Mouse (Mus musculus) liver, adult 2 months (tissue): ENCODE measurements around the gene Rfx2. TPM values are rescaled to one million over a fixed set of nuclear protein-coding genes. Genes with fewer than 3 reads are reported as not detected.

ENCODE experiments used
- DNase-seq: peaks from one replicate; pipeline ENCODE4 v3.0.0-alpha.2; 2011; ENCODE audit warnings: low read depth, low spot score; ENCODE audit errors: extremely low read depth
- H3K27ac ChIP-seq: fragments of 200-500 bp; replicated peaks from 2 replicates; pipeline ENCODE4 v1.5.1; 2012; ENCODE audit warnings: low read depth, mild to moderate bottlenecking, control low read depth, inconsistent platforms, low read length; ENCODE audit not compliant: insufficient read depth
- H3K27me3 ChIP-seq: fragments of 200-500 bp; 2 replicates; pipeline ENCODE4 v1.6.1; 2012; ENCODE audit warnings: mild to moderate bottlenecking, moderate library complexity, low read length, inconsistent platforms; ENCODE audit not compliant: control insufficient read depth, insufficient read depth
- H3K36me3 ChIP-seq: fragments of 200-500 bp; 2 replicates; pipeline ENCODE4 v1.6.1; 2012; ENCODE audit warnings: low read length, inconsistent platforms; ENCODE audit not compliant: control insufficient read depth, insufficient read depth
- H3K4me1 ChIP-seq: fragments of 200-500 bp; 2 replicates; pipeline ENCODE4 v1.6.1; 2011; ENCODE audit warnings: low read length; ENCODE audit not compliant: control insufficient read depth, insufficient read depth
- H3K4me3 ChIP-seq: fragments of 200-500 bp; 2 replicates; pipeline ENCODE4 v1.5.1; 2011; ENCODE audit warnings: low read depth, mild to moderate bottlenecking, control low read depth, low read length, moderate library complexity; ENCODE audit not compliant: insufficient read depth
- H3K79me2 ChIP-seq: fragments of 200-500 bp; 2 replicates; pipeline ENCODE4 v1.6.1; 2012; ENCODE audit warnings: inconsistent platforms, mild to moderate bottlenecking, low read length, moderate library complexity; ENCODE audit not compliant: control insufficient read depth, insufficient read depth
- H3K9ac ChIP-seq: fragments of 200-500 bp; 2 replicates; pipeline ENCODE4 v1.6.1; 2012; ENCODE audit warnings: low read depth, mild to moderate bottlenecking, control low read depth, inconsistent platforms, low read length
- CTCF ChIP-seq: fragments of 200-500 bp; IDR thresholded peaks from 2 replicates; pipeline ENCODE4 v1.5.1; 2011; ENCODE audit warnings: low read depth, low read length, control low read depth
- POLR2A ChIP-seq: fragments of 200-500 bp; IDR thresholded peaks from 2 replicates; pipeline ENCODE4 v1.6.1; 2011; ENCODE audit warnings: low read length, control low read depth; ENCODE audit not compliant: insufficient read depth; ENCODE audit errors: extremely low read depth
- WGBS: fragments of 180-500 bp; shearing (Covaris S2); methylation state at CpG from one replicate; pipeline ENCODE4 v1.1.7; 2018; 5-methylcytosine and 5-hydroxymethylcytosine counted together
- polyA plus RNA-seq: library from polyadenylated mRNA; depleted of rRNA; stranded (reverse); fragments of >200 nt; gene quantifications from 2 replicates; pipeline ENCODE4 v1.2.3, GENCODE M21; 2012
- total RNA-seq: library from RNA; depleted of rRNA; stranded (reverse); fragments of >200 nt; gene quantifications from 2 replicates; pipeline ENCODE4 v1.2.3, GENCODE M21; 2014

Gene Rfx2
- total and polyA plus RNA-seq, 2 experiments: 0.18 to 1.0 TPM

DNA sequence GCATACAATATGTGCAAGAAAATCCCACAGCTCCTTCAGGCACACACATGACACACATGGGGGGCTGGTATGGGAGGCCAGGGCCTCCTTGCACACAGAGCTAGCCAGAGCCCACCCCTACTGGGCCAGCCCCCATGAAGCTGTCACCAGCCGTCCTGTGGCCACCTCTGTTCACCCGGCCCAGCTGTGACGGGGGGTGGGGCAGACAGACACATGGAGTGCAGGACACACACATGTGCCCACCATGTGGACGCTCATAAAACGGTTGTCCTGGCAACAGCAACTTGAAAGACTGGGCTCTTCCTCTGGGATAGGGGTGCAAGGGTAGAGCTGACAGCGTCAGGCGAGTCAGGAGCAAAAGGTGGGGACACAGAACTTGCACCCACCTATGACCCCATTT lies 71.6 kb downstream of the Rfx2 start:
- no peak for DNase-seq
- Histone ChIP-seq H3K36me3 (no peaks in the 10 kb centered on the region), H3K9ac (no peak overlapping the region), H3K79me2 (no peaks in the 10 kb centered on the region), H3K27me3 (no peaks in the 10 kb centered on the region; the same call in 1 of the 2 replicates), H3K4me3 (no peak overlapping the region), H3K4me1 (peaks cover 10% of the 10 kb centered on the region), H3K27ac (no peak overlapping the region)
- 84% methylated on average over 7 of the region's 7 CpGs for WGBS
- TF ChIP-seq POLR2A (no peak), CTCF (no peak)

DNA sequence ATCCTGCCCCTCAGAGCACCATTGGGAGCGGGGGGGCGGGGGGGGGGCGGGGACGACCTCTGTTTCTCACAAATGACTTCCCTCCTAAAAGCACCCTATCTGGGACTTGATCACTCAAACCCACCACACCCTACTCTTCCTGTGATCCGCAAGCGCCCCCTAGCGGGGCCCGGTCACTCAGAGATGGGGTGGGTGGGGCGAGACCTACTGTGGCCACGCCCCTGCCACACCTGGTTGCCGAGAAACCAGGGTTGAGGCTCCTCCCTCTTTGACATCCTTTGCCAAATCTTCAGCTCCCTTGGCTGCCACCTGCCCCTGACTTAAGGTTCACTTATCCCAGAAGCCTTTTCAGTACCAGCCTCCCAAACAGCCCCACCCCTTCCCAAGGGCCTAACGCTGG lies 72.7 kb downstream of the Rfx2 start:
- Histone ChIP-seq H3K9ac (no peak overlapping the region), H3K4me3 (no peak overlapping the region), H3K79me2 (no peaks in the 10 kb centered on the region), H3K4me1 (peaks cover 9% of the 10 kb centered on the region), H3K27me3 (no peaks in the 10 kb centered on the region; the same call in 1 of the 2 replicates), H3K36me3 (no peaks in the 10 kb centered on the region), H3K27ac (no peak overlapping the region)
- DNase-seq: peak; percentile 33
- TF ChIP-seq POLR2A (no peak), CTCF (peak; percentile 55)
- WGBS: 8% methylated on average over 12 of the region's 12 CpGs

DNA sequence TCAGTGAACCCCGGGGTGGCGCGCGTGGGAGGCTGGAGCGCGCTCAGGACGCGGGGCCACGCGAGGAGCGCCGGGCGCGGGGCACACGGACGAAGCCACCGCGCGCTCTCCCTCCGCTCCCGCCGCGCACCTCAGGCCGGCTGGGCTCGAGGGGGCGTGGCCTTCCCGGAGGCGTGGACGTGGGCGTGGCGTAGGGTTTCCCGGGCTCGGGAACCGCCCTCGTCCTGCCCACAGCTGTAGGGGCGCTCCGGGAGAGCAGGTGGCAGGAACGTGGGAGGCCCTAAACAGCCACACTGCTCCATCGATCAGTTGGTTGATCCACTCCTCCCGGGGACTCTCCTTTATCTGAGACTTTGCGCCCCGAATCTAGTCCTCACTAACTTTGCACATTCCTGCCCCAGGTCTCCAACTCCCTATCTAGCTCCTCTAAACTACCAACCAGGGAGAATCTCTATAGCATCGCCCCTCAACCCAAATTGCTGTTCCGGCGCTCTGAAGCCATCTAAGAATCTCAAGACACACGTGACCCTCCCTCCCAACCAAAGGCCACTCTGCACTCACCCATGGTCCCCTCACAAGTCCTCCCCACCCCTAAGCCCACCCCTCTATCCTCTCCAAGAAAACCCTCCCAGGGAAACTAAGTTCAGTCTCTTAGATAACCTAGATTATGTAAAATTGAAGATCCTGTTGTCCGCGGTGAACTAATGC lies 73.2 kb downstream of the Rfx2 start, which contains the start of gene Nrtn:
Gene Nrtn, minus strand, starts transcription at position 115 of the 708 bp plus-strand sequence.
- H3K4me1 ChIP-seq: peaks cover 9% of the 10 kb centered on the region
- H3K27ac ChIP-seq: no peak within 1 kb of the TSS
- peak within 1 kb of the TSS; percentile 79 for H3K9ac ChIP-seq
- DNase-seq: peak; percentile 62
- WGBS: 1% methylated on average over 48 of the region's 48 CpGs
- peaks cover 2% of the 10 kb centered on the region; the same call in 1 of the 2 replicates for H3K27me3 ChIP-seq
- H3K36me3 ChIP-seq: no peaks in the 10 kb centered on the region
- TF ChIP-seq POLR2A (no peak), CTCF (no peak)
- peak within 1 kb of the TSS; percentile 53; the same call in 1 of the 2 replicates for H3K4me3 ChIP-seq
- H3K79me2 ChIP-seq: no peaks in the 10 kb centered on the region

DNA sequence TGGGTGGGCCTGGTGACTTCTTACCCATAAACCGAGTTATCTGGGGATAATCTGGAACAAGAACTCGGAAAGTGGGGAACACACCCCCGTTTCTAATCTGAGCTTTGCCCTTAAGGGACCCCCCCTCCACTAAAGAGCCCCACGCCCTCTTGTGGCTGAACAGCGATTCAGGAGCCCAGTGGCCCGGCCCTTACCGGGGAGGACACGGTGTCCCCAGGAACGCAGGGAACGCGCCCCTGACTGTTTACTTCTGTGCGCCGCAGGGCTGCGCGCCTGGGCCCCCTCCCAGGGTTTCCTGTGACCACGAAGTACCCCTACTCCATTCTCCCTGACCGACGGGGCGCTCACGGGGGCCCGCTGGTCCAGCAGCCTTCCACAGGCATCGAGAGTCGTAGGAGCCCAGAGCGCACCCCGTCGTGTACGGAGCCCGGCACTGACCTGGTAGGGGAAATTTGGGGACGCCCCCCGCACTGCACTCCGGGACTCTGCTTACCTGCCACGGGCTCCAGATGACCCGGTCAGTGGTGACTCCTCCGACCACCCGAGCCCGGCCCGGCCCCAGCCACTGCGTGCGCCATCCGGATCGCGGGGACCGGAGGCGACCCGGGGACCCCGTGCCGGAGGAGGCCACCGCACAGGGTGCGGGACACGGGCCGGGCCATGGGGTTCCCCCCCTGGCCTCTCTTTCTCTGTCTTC lies 74.0 kb downstream of the Rfx2 start:
- no peak overlapping the region for H3K27ac ChIP-seq
- DNase-seq: no peak
- WGBS: 2% methylated on average over 51 of the region's 51 CpGs
- H3K4me1 ChIP-seq: peaks cover 5% of the 10 kb centered on the region
- no peaks in the 10 kb centered on the region for H3K36me3 ChIP-seq
- H3K27me3 ChIP-seq: peaks cover 2% of the 10 kb centered on the region; the same call in 1 of the 2 replicates
- peak overlapping the region; percentile 79 for H3K9ac ChIP-seq
- TF ChIP-seq POLR2A (no peak), CTCF (peak; percentile 58)
- peak overlapping the region; percentile 53; the same call in 1 of the 2 replicates for H3K4me3 ChIP-seq
- no peaks in the 10 kb centered on the region for H3K79me2 ChIP-seq

DNA sequence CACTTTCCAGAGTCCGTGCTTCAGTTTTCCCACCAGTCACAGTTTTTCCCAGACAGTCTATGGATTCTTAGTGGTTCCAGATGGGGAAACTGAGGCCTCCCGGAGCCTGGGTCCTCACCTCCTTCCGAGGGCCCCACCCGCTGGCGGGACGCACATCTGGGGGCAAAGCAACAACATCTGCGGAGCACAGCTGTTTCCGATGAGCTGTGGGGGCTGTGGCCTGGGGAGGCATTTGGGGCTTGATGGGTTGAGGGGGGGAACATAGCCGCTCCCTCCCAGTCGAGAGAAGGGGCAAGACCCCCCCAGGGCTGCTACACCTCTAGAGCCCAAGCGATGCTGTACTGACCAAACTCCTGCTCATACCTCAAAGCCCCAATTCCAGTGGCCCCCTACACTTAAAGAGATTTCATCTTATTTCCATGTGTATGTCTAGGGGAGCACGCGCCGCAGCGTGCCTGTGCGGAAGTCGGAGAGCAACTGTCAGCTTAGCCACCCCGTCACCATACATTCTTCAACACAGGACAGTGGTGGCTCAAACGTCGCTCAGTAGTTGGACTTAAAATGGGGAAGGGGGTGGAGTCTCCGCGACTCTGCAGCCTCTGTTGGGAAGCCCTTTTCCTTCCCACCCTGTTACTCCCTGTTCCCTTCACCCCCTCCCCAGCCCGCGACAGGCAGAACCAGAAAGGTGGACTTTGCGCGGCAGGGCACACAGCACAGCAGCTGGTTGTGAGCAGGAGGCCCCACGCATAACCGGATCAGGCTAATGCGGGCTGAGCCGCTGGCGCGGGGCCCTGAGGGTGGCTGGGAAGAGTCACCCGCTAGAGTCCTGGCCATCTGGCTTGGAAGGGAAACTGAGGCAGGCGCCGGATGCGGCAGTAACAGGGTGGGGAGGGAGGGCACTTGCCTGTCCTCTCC lies 76.3 kb downstream of the Rfx2 start:
- TF ChIP-seq POLR2A (no peak), CTCF (no peak)
- Histone ChIP-seq H3K4me1 (peaks cover 3% of the 10 kb centered on the region), H3K27ac (no peak overlapping the region), H3K36me3 (no peaks in the 10 kb centered on the region), H3K79me2 (no peaks in the 10 kb centered on the region), H3K4me3 (no peak overlapping the region), H3K9ac (no peak overlapping the region), H3K27me3 (peaks cover 4% of the 10 kb centered on the region; the same call in 1 of the 2 replicates)
- no peak for DNase-seq
- WGBS: 17% methylated on average over 35 of the region's 36 CpGs
